Mouse (Mus musculus) heart, embryonic 16.5 days (tissue): ENCODE results near the gene 1700010B08Rik. TPM values are rescaled to one million over a fixed set of nuclear protein-coding genes. Genes with fewer than 3 reads are reported as not detected.

Experiments
- ATAC-seq: fragments of 200-750 bp; cut with Nextera tagmentation; replicated peaks from 2 replicates; pipeline ENCODE4 v1.8.0; 2017; ENCODE audit warnings: moderate number of reproducible peaks; ENCODE audit not compliant: insufficient read depth, low FRiP score; ENCODE audit errors: extremely low read depth
- H3K27ac ChIP-seq: fragments of 300-500 bp; sonication (generic); 2 replicates; pipeline ENCODE4 v1.5.1; 2014; ENCODE audit warnings: mild to moderate bottlenecking, low read length, control low read depth, moderate library complexity
- H3K27me3 ChIP-seq: fragments of 300-500 bp; sonication (generic); 2 replicates; pipeline ENCODE4 v1.6.1; 2014; ENCODE audit warnings: low read length, mixed read lengths; ENCODE audit not compliant: control insufficient read depth, insufficient read depth
- H3K36me3 ChIP-seq: fragments of 300-500 bp; sonication (generic); 2 replicates; pipeline ENCODE4 v1.6.1; 2014; ENCODE audit not compliant: control insufficient read depth, insufficient read depth
- H3K4me1 ChIP-seq: fragments of 300-500 bp; sonication (generic); 2 replicates; pipeline ENCODE4 v1.6.1; 2014; ENCODE audit warnings: low read length, mixed read lengths; ENCODE audit not compliant: control insufficient read depth, insufficient read depth
- H3K4me2 ChIP-seq: fragments of 300-500 bp; sonication (generic); 2 replicates; pipeline ENCODE4 v1.6.1; 2014; ENCODE audit warnings: low read depth, mild to moderate bottlenecking, control low read depth, low read length
- H3K4me3 ChIP-seq: fragments of 300-500 bp; sonication (generic); 2 replicates; pipeline ENCODE4 v1.5.1; 2014; ENCODE audit warnings: mild to moderate bottlenecking, control low read depth, low read length
- H3K9ac ChIP-seq: fragments of 300-500 bp; sonication (generic); 2 replicates; pipeline ENCODE4 v1.6.1; 2014; ENCODE audit warnings: low read length, control low read depth
- H3K9me3 ChIP-seq: fragments of 300-500 bp; sonication (generic); replicated peaks from 2 replicates; pipeline ENCODE4 v1.6.1; 2016; ENCODE audit warnings: low read length; ENCODE audit not compliant: control insufficient read depth
- WGBS: fragments of 180-500 bp; shearing (Covaris S2); extraction: QIAGEN DNeasy Blood & Tissue Kit; methylation state at CpG from one replicate; pipeline ENCODE4 v1.1.7; 2014; 5-methylcytosine and 5-hydroxymethylcytosine counted together
- polyA plus RNA-seq: library from polyadenylated mRNA; unstranded; fragments of >200 nt; fragmentation: Nextera tagmentation; extraction: Ambion mirVana; gene quantifications from 2 replicates; pipeline ENCODE4 v1.2.1, GENCODE M21; 2015

The 1700010B08Rik gene
- polyA plus RNA-seq, 1 experiment from 2014 or later = not detected

- H3K9ac ChIP-seq = no peak overlapping the region
- no peak for ATAC-seq
- no peaks in the 10 kb centered on the region for H3K36me3 ChIP-seq
- H3K27ac ChIP-seq = no peak overlapping the region
- H3K4me2 ChIP-seq = no peak overlapping the region
- peaks cover 16% of the 10 kb centered on the region for H3K4me1 ChIP-seq
- no peaks in the 10 kb centered on the region for H3K27me3 ChIP-seq
- no peaks in the 10 kb centered on the region for H3K9me3 ChIP-seq
- 77% methylated on average over 8 of the region's 8 CpGs for WGBS
- H3K4me3 ChIP-seq = no peak overlapping the region
Measured at GRCm38 (mm10) chr2:173755433-173756144, 36.4 kb downstream of the 1700010B08Rik start.

GRCm38 (mm10) chr2:173757624-173758155 is 38.5 kb downstream of the 1700010B08Rik start:
- H3K4me2 ChIP-seq = no peak overlapping the region
- WGBS = 83% methylated on average over 8 of the region's 8 CpGs
- H3K9ac ChIP-seq = no peak overlapping the region
- no peak for ATAC-seq
- no peak overlapping the region for H3K27ac ChIP-seq
- no peaks in the 10 kb centered on the region for H3K27me3 ChIP-seq
- H3K4me1 ChIP-seq = peaks cover 16% of the 10 kb centered on the region
- H3K4me3 ChIP-seq = no peak overlapping the region
- no peaks in the 10 kb centered on the region for H3K9me3 ChIP-seq
- no peaks in the 10 kb centered on the region for H3K36me3 ChIP-seq

- Histone ChIP-seq H3K4me3 (no peak overlapping the region), H3K27me3 (no peaks in the 10 kb centered on the region), H3K4me1 (peaks cover 16% of the 10 kb centered on the region), H3K9ac (no peak overlapping the region), H3K27ac (no peak overlapping the region), H3K4me2 (no peak overlapping the region), H3K36me3 (no peaks in the 10 kb centered on the region), H3K9me3 (no peaks in the 10 kb centered on the region)
- 83% methylated on average over 6 of the region's 6 CpGs for WGBS
- no peak for ATAC-seq
Measured at GRCm38 (mm10) chr2:173760607-173761006, 41.4 kb downstream of the 1700010B08Rik start.

- Histone ChIP-seq H3K9me3 (no peaks in the 10 kb centered on the region), H3K4me3 (no peak overlapping the region), H3K27ac (no peak overlapping the region), H3K4me2 (no peak overlapping the region), H3K4me1 (peaks cover 13% of the 10 kb centered on the region), H3K9ac (no peak overlapping the region), H3K36me3 (no peaks in the 10 kb centered on the region), H3K27me3 (no peaks in the 10 kb centered on the region)
- ATAC-seq = no peak
- 47% methylated on average over 3 of the region's 3 CpGs for WGBS
Measured at GRCm38 (mm10) chr2:173764629-173765028, 45.4 kb downstream of the 1700010B08Rik start.

- ATAC-seq = no peak
- Histone ChIP-seq H3K9me3 (no peaks in the 10 kb centered on the region), H3K9ac (no peak overlapping the region), H3K4me2 (no peak overlapping the region), H3K36me3 (no peaks in the 10 kb centered on the region), H3K4me1 (peaks cover 25% of the 10 kb centered on the region), H3K4me3 (no peak overlapping the region), H3K27me3 (no peaks in the 10 kb centered on the region), H3K27ac (no peak overlapping the region)
- WGBS = 64% methylated on average over 8 of the region's 8 CpGs
Measured at GRCm38 (mm10) chr2:173767959-173768595, 48.9 kb downstream of the 1700010B08Rik start.

- H3K9me3 ChIP-seq = no peaks in the 10 kb centered on the region
- no peak overlapping the region for H3K9ac ChIP-seq
- 50% methylated on average over 10 of the region's 10 CpGs for WGBS
- no peak for ATAC-seq
- no peaks in the 10 kb centered on the region for H3K36me3 ChIP-seq
- no peak overlapping the region for H3K27ac ChIP-seq
- H3K4me3 ChIP-seq = no peak overlapping the region
- peaks cover 28% of the 10 kb centered on the region for H3K4me1 ChIP-seq
- no peaks in the 10 kb centered on the region for H3K27me3 ChIP-seq
- no peak overlapping the region for H3K4me2 ChIP-seq
Measured at GRCm38 (mm10) chr2:173769183-173769582, 50.0 kb downstream of the 1700010B08Rik start.

- Histone ChIP-seq H3K4me2 (no peak overlapping the region), H3K4me1 (peaks cover 29% of the 10 kb centered on the region), H3K27ac (no peak overlapping the region), H3K9ac (no peak overlapping the region), H3K9me3 (no peaks in the 10 kb centered on the region), H3K36me3 (no peaks in the 10 kb centered on the region; the same call in 1 of the 2 replicates), H3K4me3 (no peak overlapping the region), H3K27me3 (no peaks in the 10 kb centered on the region)
- no peak for ATAC-seq
- WGBS = 74% methylated on average over 5 of the region's 5 CpGs
Measured at GRCm38 (mm10) chr2:173770620-173771019, 51.4 kb downstream of the 1700010B08Rik start.
